Mouse (Mus musculus): ENCODE measurements around the gene Elobl.

Elobl gene

GRCm38 (mm10) chr11:88933030-88933429 is 33.7 kb downstream of the Elobl start:
- no peak for DNase-seq

- no peak for DNase-seq
These were observed 34.8 kb downstream of the Elobl start for GRCm38 (mm10) chr11:88931692-88932530.

- no peak for DNase-seq
These were observed 40.2 kb downstream of the Elobl start for GRCm38 (mm10) chr11:88926566-88926965.

Measured in cerebellum, postnatal 25 days (tissue).